Comparison of ENCODE assay signal across 23 mouse cellular contexts in the genomic region with DNA sequence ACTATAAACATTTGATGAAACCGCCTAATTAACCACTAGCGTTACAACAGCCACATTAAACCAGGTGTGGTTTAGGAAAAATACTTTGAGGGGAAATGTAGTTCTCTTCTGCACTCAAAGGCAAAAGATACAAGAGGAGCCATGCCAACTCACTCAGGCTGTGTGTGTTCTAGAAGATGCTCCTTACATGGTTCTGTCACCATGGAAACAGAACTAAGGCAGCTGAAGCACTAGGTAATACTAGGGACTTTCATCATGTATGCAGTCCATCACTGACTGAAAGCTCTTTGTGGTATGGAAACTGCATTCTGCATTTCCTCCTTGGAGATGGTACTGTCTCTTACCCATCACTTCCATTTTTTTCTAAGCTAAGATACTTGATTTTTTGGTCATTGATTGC.
DNase-seq lines count a peak whose midpoint lies in the region; ATAC-seq lines count a peak whose summit lies in the region.
"Had no signal": no experiment of that assay in that cellular context is flagged by ENCODE, and none has a peak within 500 bp of the region (broad histone marks: within the 10 kb centered on the region; RNA-seq: fewer than 3 reads in every experiment).

No protein-coding gene starts in this region.

- intact Hi-C loops in left cerebral cortex, postnatal 25 days (cut with DNase I) = no loop called here

- peak; percentile 43 for DNase-seq in forebrain, embryonic 14.5 days (ENCODE audit: low spot score)
- no peak for DNase-seq in hindbrain, embryonic 11.5 days (ENCODE audit: low spot score)
- peak; percentile 30 to 64 for DNase-seq in left cerebral cortex, postnatal 25 days (ENCODE audit: low spot score in 2 of 2)
- DNase-seq in left cerebral cortex, adult 18-20 months (ENCODE audit: low spot score in 2 of 2) = no peak
- DNase-seq in R1 (ENCODE audit: low read depth, low spot score) = peak; percentile 27
- DNase-seq in thymus, postnatal 25 days = no peak
- DNase-seq: adrenal gland, postnatal 10 days; B cell, adult 2 months; cerebellum, adult 18-20 months; cerebellum, adult 9-11 months; cerebellum, postnatal 36 days; gastrocnemius, adult 2 months; gastrocnemius, postnatal 36 days; heart, adult 18-20 months; heart, postnatal 10 days had no signal

- no peak for ATAC-seq in forebrain, embryonic 14.5 days
- ATAC-seq in forebrain, embryonic 16.5 days = no peak
- 0 out of 2 replicates have a peak, but pooled peaks have one; percentile 38 for ATAC-seq in hindbrain, embryonic 15.5 days (ENCODE audit: low FRiP score, low read depth)
- ATAC-seq in hindbrain, embryonic 11.5 days (ENCODE audit: low FRiP score) = no peak
- ATAC-seq: CD4-positive, CD25-positive, alpha-beta regulatory T cell, adult 4 months; hindbrain, embryonic 16.5 days had no signal

- H3K27me3 ChIP-seq in forebrain, embryonic 14.5 days (replicated peaks; ENCODE audit: control insufficient read depth, insufficient read depth, low read length) = no peaks in the 10 kb centered on the region
- H3K27me3 ChIP-seq in forebrain, embryonic 16.5 days (replicated peaks; ENCODE audit: control insufficient read depth, insufficient read depth, low read length) = no peaks in the 10 kb centered on the region
- H3K27me3 ChIP-seq in hindbrain, embryonic 15.5 days = no peaks in the 10 kb centered on the region
- no peaks in the 10 kb centered on the region for H3K27me3 ChIP-seq in hindbrain, embryonic 11.5 days (ENCODE audit: control insufficient read depth, insufficient read depth, low read length)
- H3K27me3 ChIP-seq: embryonic facial prominence, embryonic 13.5 days; forebrain, embryonic 12.5 days had no signal

- no peak overlapping the region for H3K9ac ChIP-seq in forebrain, embryonic 14.5 days (ENCODE audit: low read length)
- no peak overlapping the region for H3K9ac ChIP-seq in forebrain, embryonic 16.5 days (replicated peaks; ENCODE audit: low read depth, low read length)
- no peak overlapping the region for H3K9ac ChIP-seq in hindbrain, embryonic 15.5 days
- no peak overlapping the region for H3K9ac ChIP-seq in hindbrain, embryonic 11.5 days (ENCODE audit: low read depth, low read length)
- H3K9ac ChIP-seq: embryonic facial prominence, embryonic 13.5 days; forebrain, embryonic 12.5 days had no signal

- no peaks in the 10 kb centered on the region for H3K9me3 ChIP-seq in forebrain, embryonic 14.5 days (replicated peaks; ENCODE audit: control insufficient read depth, low read length)
- no peaks in the 10 kb centered on the region for H3K9me3 ChIP-seq in forebrain, embryonic 16.5 days (ENCODE audit: control insufficient read depth, low read length)
- H3K9me3 ChIP-seq in hindbrain, embryonic 15.5 days = no peaks in the 10 kb centered on the region
- H3K9me3 ChIP-seq in hindbrain, embryonic 11.5 days (ENCODE audit: control insufficient read depth, low read length) = no peaks in the 10 kb centered on the region
- H3K9me3 ChIP-seq: embryonic facial prominence, embryonic 13.5 days; forebrain, embryonic 12.5 days; heart, embryonic 10.5 days had no signal

- peaks cover 10% of the 10 kb centered on the region for H3K4me1 ChIP-seq in forebrain, embryonic 14.5 days (ENCODE audit: control insufficient read depth, insufficient read depth, low read length)
- peaks cover 13% of the 10 kb centered on the region for H3K4me1 ChIP-seq in forebrain, embryonic 16.5 days (replicated peaks; ENCODE audit: control insufficient read depth, insufficient read depth, low read length)
- peaks cover 18% of the 10 kb centered on the region for H3K4me1 ChIP-seq in hindbrain, embryonic 15.5 days (replicated peaks)
- no peaks in the 10 kb centered on the region for H3K4me1 ChIP-seq in hindbrain, embryonic 11.5 days (replicated peaks; ENCODE audit: control insufficient read depth, insufficient read depth, low read length)

- H3K27ac ChIP-seq in forebrain, embryonic 14.5 days (ENCODE audit: low read depth, low read length) = no peak overlapping the region
- H3K27ac ChIP-seq in forebrain, embryonic 16.5 days (ENCODE audit: low read length) = no peak overlapping the region
- H3K27ac ChIP-seq in hindbrain, embryonic 15.5 days (replicated peaks) = no peak overlapping the region
- H3K27ac ChIP-seq in hindbrain, embryonic 11.5 days (ENCODE audit: low read depth, low read length) = no peak overlapping the region
- H3K27ac ChIP-seq: embryonic facial prominence, embryonic 13.5 days; forebrain, embryonic 12.5 days; gastrocnemius, adult 2 months; heart, embryonic 10.5 days had no signal

- H3K4me3 ChIP-seq in forebrain, embryonic 14.5 days (ENCODE audit: low read depth, low read length) = no peak overlapping the region
- no peak overlapping the region for H3K4me3 ChIP-seq in forebrain, embryonic 16.5 days (replicated peaks; ENCODE audit: low read length)
- H3K4me3 ChIP-seq in hindbrain, embryonic 15.5 days = no peak overlapping the region
- H3K4me3 ChIP-seq in hindbrain, embryonic 11.5 days (ENCODE audit: low read depth, low read length) = no peak overlapping the region
- H3K4me3 ChIP-seq: embryonic facial prominence, embryonic 13.5 days; forebrain, embryonic 12.5 days; gastrocnemius, adult 2 months; heart, embryonic 10.5 days had no signal

- H3K4me2 ChIP-seq in forebrain, embryonic 14.5 days (ENCODE audit: low read length) = no peak overlapping the region
- H3K4me2 ChIP-seq in forebrain, embryonic 16.5 days (ENCODE audit: low read length) = no peak overlapping the region
- no peak overlapping the region for H3K4me2 ChIP-seq in hindbrain, embryonic 15.5 days
- H3K4me2 ChIP-seq in hindbrain, embryonic 11.5 days (replicated peaks; ENCODE audit: low read depth, low read length) = no peak overlapping the region
- H3K4me2 ChIP-seq: embryonic facial prominence, embryonic 13.5 days; forebrain, embryonic 12.5 days had no signal

- 68% methylated on average over 2 of the region's 2 CpGs for WGBS in forebrain, embryonic 14.5 days
- 49% methylated on average over 2 of the region's 2 CpGs for WGBS in forebrain, embryonic 16.5 days
- 84% methylated on average over 2 of the region's 2 CpGs for WGBS in hindbrain, embryonic 15.5 days
- WGBS in hindbrain, embryonic 11.5 days = 96% methylated on average over 2 of the region's 2 CpGs

- H3K36me3 ChIP-seq in forebrain, embryonic 14.5 days (ENCODE audit: control insufficient read depth, insufficient read depth, low read length) = no peaks in the 10 kb centered on the region
- H3K36me3 ChIP-seq in forebrain, embryonic 16.5 days (ENCODE audit: control insufficient read depth, insufficient read depth) = no peaks in the 10 kb centered on the region
- H3K36me3 ChIP-seq in hindbrain, embryonic 15.5 days = no peaks in the 10 kb centered on the region
- no peaks in the 10 kb centered on the region for H3K36me3 ChIP-seq in hindbrain, embryonic 11.5 days (ENCODE audit: control insufficient read depth, insufficient read depth, low read length)
- H3K36me3 ChIP-seq: embryonic facial prominence, embryonic 13.5 days; forebrain, embryonic 12.5 days; G1E; heart, embryonic 10.5 days had no signal

Comparison
In these comparisons a context has a peak if more than half of its experiments do, and no peak if none do; other contexts are left out.
1. DNase-seq: peak in forebrain, embryonic 14.5 days (single experiment), left cerebral cortex, postnatal 25 days (2 of 2) and R1 (single experiment); none in hindbrain, embryonic 11.5 days (single experiment), left cerebral cortex, adult 18-20 months (0 of 2) and thymus, postnatal 25 days (single experiment).